Mouse (Mus musculus) liver, postnatal 0 days (tissue): ENCODE data around the gene Yars. TPM values are rescaled to one million over a fixed set of nuclear protein-coding genes. Genes with fewer than 3 reads are reported as not detected.

Experiments
- ATAC-seq: fragments of 200-750 bp; cut with Nextera tagmentation; 2 replicates; pipeline ENCODE4 v1.8.0; 2017; ENCODE audit warnings: mild to moderate bottlenecking, moderate library complexity
- DNase-seq: peaks from one replicate; pipeline ENCODE4 v3.0.0-alpha.2; 2016
- H3K27ac ChIP-seq: fragments of 300-500 bp; sonication (generic); 2 replicates; pipeline ENCODE4 v1.5.1; 2014; ENCODE audit warnings: antibody characterized with exemption, moderate library complexity, mild to moderate bottlenecking, low read depth
- H3K27me3 ChIP-seq: fragments of 300-500 bp; sonication (generic); 2 replicates; pipeline ENCODE4 v1.6.1; 2014; ENCODE audit warnings: low read length, control low read depth, mixed read lengths; ENCODE audit not compliant: insufficient read depth
- H3K36me3 ChIP-seq: fragments of 300-500 bp; sonication (generic); replicated peaks from 2 replicates; pipeline ENCODE4 v1.6.1; 2014; ENCODE audit warnings: mild to moderate bottlenecking, control low read depth, low read length, moderate library complexity, mixed read lengths; ENCODE audit not compliant: insufficient read depth
- H3K4me1 ChIP-seq: fragments of 300-500 bp; sonication (generic); 2 replicates; pipeline ENCODE4 v1.6.1; 2014; ENCODE audit warnings: antibody characterized with exemption, mild to moderate bottlenecking, control low read depth; ENCODE audit not compliant: insufficient read depth
- H3K4me2 ChIP-seq: fragments of 300-500 bp; sonication (generic); 2 replicates; pipeline ENCODE4 v1.6.1; 2014; ENCODE audit warnings: low read depth, mild to moderate bottlenecking, low read length, moderate library complexity, mixed read lengths
- H3K4me3 ChIP-seq: fragments of 300-500 bp; sonication (generic); 2 replicates; pipeline ENCODE4 v1.5.1; 2014; ENCODE audit warnings: low read depth, low read length
- H3K9ac ChIP-seq: fragments of 300-500 bp; sonication (generic); replicated peaks from 2 replicates; pipeline ENCODE4 v1.6.1; 2014; ENCODE audit warnings: mild to moderate bottlenecking, moderate library complexity
- H3K9me3 ChIP-seq: fragments of 300-500 bp; sonication (generic); 2 replicates; pipeline ENCODE4 v1.6.1; 2016; ENCODE audit warnings: mild to moderate bottlenecking, control low read depth, low read length, mixed read lengths
- CTCF ChIP-seq: sonication (generic); IDR thresholded peaks from 2 replicates; pipeline ENCODE4 v1.5.1; 2016; ENCODE audit warnings: antibody characterized with exemption, low read depth
- EP300 ChIP-seq: IDR thresholded peaks from 2 replicates; pipeline ENCODE4 v1.6.1; 2016; ENCODE audit warnings: antibody characterized with exemption, low read depth, mild to moderate bottlenecking
- WGBS: fragments of 180-500 bp; shearing (Covaris S2); extraction: QIAGEN DNeasy Blood & Tissue Kit; methylation state at CpG from one replicate; pipeline ENCODE4 v1.1.7; 2014; ENCODE audit not compliant: insufficient replicate concordance; 5-methylcytosine and 5-hydroxymethylcytosine counted together
- polyA plus RNA-seq: library from polyadenylated mRNA; unstranded; fragments of >200 nt; fragmentation: Nextera tagmentation; extraction: Ambion mirVana; gene quantifications from 2 replicates; pipeline ENCODE4 v1.2.1, GENCODE M21; 2015

Yars gene
- polyA plus RNA-seq, 1 experiment from 2014 or later = 25.7 TPM

GRCm38 (mm10) chr4:129151276-129151811 lies 38.2 kb upstream of the Yars start:
- Histone ChIP-seq H3K27me3 (no peaks in the 10 kb centered on the region), H3K4me1 (no peaks in the 10 kb centered on the region), H3K9me3 (no peaks in the 10 kb centered on the region), H3K4me2 (no peak overlapping the region), H3K9ac (no peak overlapping the region), H3K36me3 (peaks cover 28% of the 10 kb centered on the region), H3K4me3 (no peak overlapping the region), H3K27ac (no peak overlapping the region)
- DNase-seq = no peak
- no peak for ATAC-seq
- no peak for TF ChIP-seq CTCF
- TF ChIP-seq EP300 = no peak
- 80% methylated on average over 4 of the region's 4 CpGs for WGBS

- H3K27ac ChIP-seq = no peak overlapping the region
- H3K4me1 ChIP-seq = 0 out of 2 replicates have a peak, but pooled peaks cover 3% of the 10 kb centered on the region
- WGBS = 82% methylated on average over 5 of the region's 5 CpGs
- H3K36me3 ChIP-seq = peaks cover 29% of the 10 kb centered on the region
- H3K4me3 ChIP-seq = no peak overlapping the region
- H3K4me2 ChIP-seq = no peak overlapping the region
- no peak for ATAC-seq
- DNase-seq = no peak
- H3K9me3 ChIP-seq = no peaks in the 10 kb centered on the region
- no peaks in the 10 kb centered on the region for H3K27me3 ChIP-seq
- H3K9ac ChIP-seq = no peak overlapping the region
- TF ChIP-seq EP300 = no peak
Measured at GRCm38 (mm10) chr4:129157541-129157940, 32.0 kb upstream of the Yars start.

GRCm38 (mm10) chr4:129158549-129158948 lies 31.0 kb upstream of the Yars start:
- Histone ChIP-seq H3K4me2 (no peak overlapping the region), H3K27ac (no peak overlapping the region), H3K36me3 (peaks cover 25% of the 10 kb centered on the region), H3K4me3 (no peak overlapping the region), H3K27me3 (no peaks in the 10 kb centered on the region), H3K4me1 (0 out of 2 replicates have a peak, but pooled peaks cover 3% of the 10 kb centered on the region), H3K9me3 (no peaks in the 10 kb centered on the region), H3K9ac (no peak overlapping the region)
- WGBS = 50% methylated on average over 3 of the region's 3 CpGs
- ATAC-seq = peak; percentile 58; the same call in 1 of the 2 replicates
- no peak for DNase-seq
- TF ChIP-seq EP300 (peak; percentile 11; the same call in 1 of the 2 replicates), CTCF (no peak)

- Histone ChIP-seq H3K36me3 (peaks cover 14% of the 10 kb centered on the region), H3K4me2 (no peak overlapping the region), H3K9ac (no peak overlapping the region), H3K4me3 (no peak overlapping the region), H3K4me1 (0 out of 2 replicates have a peak, but pooled peaks cover 3% of the 10 kb centered on the region), H3K9me3 (no peaks in the 10 kb centered on the region), H3K27me3 (no peaks in the 10 kb centered on the region), H3K27ac (no peak overlapping the region)
- ATAC-seq = no peak
- TF ChIP-seq CTCF (no peak), EP300 (no peak)
- 97% methylated on average over 1 of the region's 1 CpGs for WGBS
- no peak for DNase-seq
Measured at GRCm38 (mm10) chr4:129161076-129161475, 28.5 kb upstream of the Yars start.

- no peak overlapping the region for H3K9ac ChIP-seq
- H3K27ac ChIP-seq = no peak overlapping the region
- DNase-seq = no peak
- no peaks in the 10 kb centered on the region for H3K27me3 ChIP-seq
- H3K4me3 ChIP-seq = no peak overlapping the region
- H3K4me2 ChIP-seq = no peak overlapping the region
- H3K36me3 ChIP-seq = peaks cover 14% of the 10 kb centered on the region
- no peaks in the 10 kb centered on the region for H3K9me3 ChIP-seq
- no peak for TF ChIP-seq CTCF
- 79% methylated on average over 4 of the region's 4 CpGs for WGBS
- H3K4me1 ChIP-seq = 0 out of 2 replicates have a peak, but pooled peaks cover 3% of the 10 kb centered on the region
- ATAC-seq = no peak
Measured at GRCm38 (mm10) chr4:129161581-129162255, 27.8 kb upstream of the Yars start.

GRCm38 (mm10) chr4:129172529-129172928 lies 17.0 kb upstream of the Yars start:
- ATAC-seq (no peak), DNase-seq (no peak)
- peak; percentile 32; the same call in 1 of the 2 replicates for TF ChIP-seq CTCF
- TF ChIP-seq EP300 = no peak
- no peak overlapping the region for H3K9ac ChIP-seq
- H3K4me2 ChIP-seq = no peak overlapping the region
- WGBS = 80% methylated on average over 1 of the region's 1 CpGs
- no peak overlapping the region for H3K27ac ChIP-seq
- H3K27me3 ChIP-seq = no peaks in the 10 kb centered on the region
- H3K36me3 ChIP-seq = peaks cover 27% of the 10 kb centered on the region
- no peaks in the 10 kb centered on the region for H3K4me1 ChIP-seq
- no peaks in the 10 kb centered on the region for H3K9me3 ChIP-seq
- no peak overlapping the region for H3K4me3 ChIP-seq
